Mouse (Mus musculus) heart, adult 9 months (tissue): ENCODE measurements around the gene Drc3.

ENCODE experiments used
- DNase-seq, 2 experiments: peaks; one replicate each; pipeline ENCODE4 v3.0.0; 2022; ENCODE audit warnings: low spot score in 2 of 2

The Drc3 gene

GRCm38 (mm10) chr11:60335771-60336170 lies 17.4 kb upstream of the Drc3 start:
- DNase-seq = no peak

GRCm38 (mm10) chr11:60338291-60338690 lies 14.8 kb upstream of the Drc3 start:
- DNase-seq = no peak

GRCm38 (mm10) chr11:60339361-60339760 lies 13.8 kb upstream of the Drc3 start:
- no peak for DNase-seq

GRCm38 (mm10) chr11:60345868-60346267 lies 7.3 kb upstream of the Drc3 start:
- DNase-seq = no peak

GRCm38 (mm10) chr11:60346537-60346936 lies 6.6 kb upstream of the Drc3 start:
- DNase-seq = peak in 1 of 2 experiments; percentile 31

- no peak for DNase-seq
Measured at GRCm38 (mm10) chr11:60351388-60351787, 1.7 kb upstream of the Drc3 start.

GRCm38 (mm10) chr11:60351925-60352371 lies 1.2 kb upstream of the Drc3 start:
- peak; percentile 62 to 64 for DNase-seq

- no peak for DNase-seq
Measured at GRCm38 (mm10) chr11:60355952-60356351, 2.8 kb downstream of the Drc3 start.

- no peak for DNase-seq
Measured at GRCm38 (mm10) chr11:60357116-60357515, 4.0 kb downstream of the Drc3 start.

GRCm38 (mm10) chr11:60358548-60358947 lies 5.4 kb downstream of the Drc3 start:
- no peak for DNase-seq

GRCm38 (mm10) chr11:60359138-60359537 lies 6.0 kb downstream of the Drc3 start:
- DNase-seq = no peak

- DNase-seq = no peak
Measured at GRCm38 (mm10) chr11:60359936-60360335, 6.8 kb downstream of the Drc3 start.

- peak; percentile 56 to 83 for DNase-seq
Measured at GRCm38 (mm10) chr11:60360631-60361201, 7.6 kb downstream of the Drc3 start.

GRCm38 (mm10) chr11:60366239-60367019 lies 13.3 kb downstream of the Drc3 start:
- DNase-seq = no peak

- no peak for DNase-seq
Measured at GRCm38 (mm10) chr11:60367256-60367655, 14.1 kb downstream of the Drc3 start.

- DNase-seq = no peak
Measured at GRCm38 (mm10) chr11:60368909-60369308, 15.8 kb downstream of the Drc3 start.

GRCm38 (mm10) chr11:60369448-60369847 lies 16.3 kb downstream of the Drc3 start:
- no peak for DNase-seq

GRCm38 (mm10) chr11:60370431-60370830 lies 17.3 kb downstream of the Drc3 start:
- DNase-seq = no peak

- DNase-seq = no peak
Measured at GRCm38 (mm10) chr11:60374481-60374880, 21.4 kb downstream of the Drc3 start.

- no peak for DNase-seq
Measured at GRCm38 (mm10) chr11:60383518-60383917, 30.4 kb downstream of the Drc3 start.

GRCm38 (mm10) chr11:60384762-60385421 lies 31.8 kb downstream of the Drc3 start:
- no peak for DNase-seq

GRCm38 (mm10) chr11:60385946-60386345 lies 32.8 kb downstream of the Drc3 start:
- no peak for DNase-seq

GRCm38 (mm10) chr11:60387944-60388343 lies 34.8 kb downstream of the Drc3 start:
- DNase-seq = no peak
